In the genomic region with DNA sequence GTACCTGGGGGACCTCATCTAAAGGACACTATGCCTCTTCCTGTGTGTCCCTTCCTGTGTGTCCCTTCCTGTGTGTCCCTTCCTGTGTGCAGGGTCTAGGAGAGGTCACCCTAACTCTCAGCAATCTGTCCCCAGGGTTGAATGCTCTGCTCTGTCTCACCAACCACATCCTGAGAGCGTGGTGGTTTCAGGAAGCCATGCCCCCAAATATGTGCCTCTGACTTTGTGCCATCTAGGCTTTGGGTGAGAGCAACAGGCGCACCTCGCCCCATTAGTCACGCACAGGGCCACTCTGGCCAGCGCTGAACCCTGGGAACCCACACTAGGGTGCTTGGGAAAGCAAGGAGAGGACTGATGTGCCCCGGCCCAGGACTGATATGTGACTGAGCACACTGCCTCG, we compare ENCODE assay signal across 13 mouse cellular contexts. TPM values are rescaled to one million over a fixed set of nuclear protein-coding genes. Genes with fewer than 3 reads are reported as not detected.
DNase-seq lines count a peak whose midpoint lies in the region; ATAC-seq lines count a peak whose summit lies in the region.
"Had no signal": no experiment of that assay in that cellular context is flagged by ENCODE, and none has a peak within 500 bp of the region (broad histone marks: within the 10 kb centered on the region; RNA-seq: fewer than 3 reads in every experiment).

No protein-coding gene starts in this region.

- no peak for ATAC-seq in neural tube, embryonic 11.5 days (ENCODE audit: insufficient read depth, low FRiP score, low TSS enrichment)
- ATAC-seq in neural tube, embryonic 15.5 days (ENCODE audit: low FRiP score) = no peak
- peak; percentile 61 for ATAC-seq in megakaryocyte, adult 5-6 weeks (ENCODE audit: poor library complexity, severe bottlenecking)
- ATAC-seq in erythroid progenitor cell, adult 5-6 weeks (replicated peaks; ENCODE audit: low FRiP score, poor library complexity, severe bottlenecking) = no peak

- DNase-seq in neural tube, embryonic 11.5 days (ENCODE audit: low spot score) = peak; percentile 7
- DNase-seq in T-cell, adult 2 months (ENCODE audit: low spot score) = peak; percentile 57
- DNase-seq in thymus, postnatal 36 days = peak; percentile 24 to 32
- no peak for DNase-seq in cerebellum, postnatal 10 days
- no peak for DNase-seq in liver
- DNase-seq: adrenal gland, adult 8-10 months; cerebellum, adult 9-10 months; heart, postnatal 10 days; kidney, postnatal 14 days had no signal

- H3K4me1 ChIP-seq in neural tube, embryonic 11.5 days (ENCODE audit: control insufficient read depth, insufficient read depth, low read length) = no peaks in the 10 kb centered on the region
- H3K4me1 ChIP-seq in neural tube, embryonic 15.5 days = peaks cover 23% of the 10 kb centered on the region

- H3K4me2 ChIP-seq in neural tube, embryonic 11.5 days (ENCODE audit: low read depth) = no peak overlapping the region
- no peak overlapping the region for H3K4me2 ChIP-seq in neural tube, embryonic 15.5 days

- no peaks in the 10 kb centered on the region for H3K27me3 ChIP-seq in neural tube, embryonic 11.5 days (ENCODE audit: control insufficient read depth, insufficient read depth, low read length)
- H3K27me3 ChIP-seq in neural tube, embryonic 15.5 days (replicated peaks) = no peaks in the 10 kb centered on the region

- H3K27ac ChIP-seq in neural tube, embryonic 11.5 days (ENCODE audit: low read depth, low read length) = no peak overlapping the region
- H3K27ac ChIP-seq in neural tube, embryonic 15.5 days (replicated peaks) = no peak overlapping the region

- 88% methylated on average over 7 of the region's 7 CpGs for WGBS in neural tube, embryonic 11.5 days
- WGBS in neural tube, embryonic 15.5 days = 85% methylated on average over 7 of the region's 7 CpGs

- no peak overlapping the region for H3K4me3 ChIP-seq in neural tube, embryonic 11.5 days (ENCODE audit: low read depth, low read length)
- H3K4me3 ChIP-seq in neural tube, embryonic 15.5 days (replicated peaks) = no peak overlapping the region

- no peaks in the 10 kb centered on the region for H3K36me3 ChIP-seq in neural tube, embryonic 11.5 days (ENCODE audit: control insufficient read depth, insufficient read depth, low read length)
- H3K36me3 ChIP-seq in neural tube, embryonic 15.5 days = no peaks in the 10 kb centered on the region

- H3K9me3 ChIP-seq in neural tube, embryonic 11.5 days (ENCODE audit: control insufficient read depth, low read length) = no peaks in the 10 kb centered on the region
- H3K9me3 ChIP-seq in neural tube, embryonic 15.5 days (replicated peaks) = no peaks in the 10 kb centered on the region

- H3K9ac ChIP-seq in neural tube, embryonic 11.5 days (ENCODE audit: low read length) = no peak overlapping the region
- H3K9ac ChIP-seq in neural tube, embryonic 15.5 days (replicated peaks) = no peak overlapping the region

RNA-seq across cellular contexts. Expression of gene Haao, which starts 23.9 kb away (rescaled TPM):
- polyA plus RNA-seq in neural tube, embryonic 11.5 days (2014; fragmentation: Nextera tagmentation; extraction: Ambion mirVana) = not detected in 2 replicates
- 0.22 and 3.6 TPM in 2 replicates for polyA plus RNA-seq in neural tube, embryonic 15.5 days (2015; fragmentation: Nextera tagmentation; extraction: Ambion mirVana)
- total RNA-seq in megakaryocyte, adult 5-6 weeks (2015) = 62.7 and 66.8 TPM in 2 replicates
- total RNA-seq in megakaryocyte, adult 5-6 weeks (2017) = 52.6 and 53.5 TPM in 2 replicates
- 5.0 and 6.3 TPM in 2 replicates for total RNA-seq in erythroid progenitor cell, adult 5-6 weeks (2015; ENCODE audit: low replicate concordance)
- total RNA-seq in erythroid progenitor cell, adult 5-6 weeks (2017; ENCODE audit: low replicate concordance) = 2.7 and 3.0 TPM in 2 replicates
- total RNA-seq: heart, postnatal 10 days; layer of hippocampus, postnatal 10 days had no signal

Comparison
In these comparisons a context has a peak if more than half of its experiments do, and no peak if none do; other contexts are left out.
1. DNase-seq: peak in neural tube, embryonic 11.5 days (single experiment), T-cell, adult 2 months (single experiment) and thymus, postnatal 36 days (2 of 2); none in cerebellum, postnatal 10 days (0 of 2) and liver (single experiment).
2. RNA of gene Haao, which starts 23.9 kb away (total RNA-seq): 52.6 to 66.8 TPM in megakaryocyte, adult 5-6 weeks; 2.7 to 6.3 TPM in erythroid progenitor cell, adult 5-6 weeks; every median in the first group is over 4 times any median in the second.